Mouse (Mus musculus) embryonic facial prominence, embryonic 11.5 days (tissue): ENCODE measurements around the gene C9orf72. TPM values are rescaled to one million over a fixed set of nuclear protein-coding genes. Genes with fewer than 3 reads are reported as not detected.

Source experiments
- ATAC-seq: fragments of 200-750 bp; cut with Nextera tagmentation; replicated peaks from 2 replicates; pipeline ENCODE4 v1.8.0; 2017; ENCODE audit warnings: low read depth; ENCODE audit not compliant: insufficient number of reproducible peaks, low FRiP score, low TSS enrichment
- DNase-seq: peaks from one replicate; pipeline ENCODE4 v3.0.0-alpha.2; 2015; ENCODE audit warnings: low spot score
- H3K27ac ChIP-seq: fragments of 300-500 bp; sonication (generic); replicated peaks from 2 replicates; pipeline ENCODE4 v1.5.1; 2014; ENCODE audit warnings: mild to moderate bottlenecking, low read depth, low read length, control low read depth
- H3K27me3 ChIP-seq: fragments of 300-500 bp; sonication (generic); 2 replicates; pipeline ENCODE4 v1.6.1; 2014; ENCODE audit warnings: mild to moderate bottlenecking, low read length, moderate library complexity, mixed read lengths; ENCODE audit not compliant: control insufficient read depth, insufficient read depth
- H3K36me3 ChIP-seq: fragments of 300-500 bp; sonication (generic); replicated peaks from 2 replicates; pipeline ENCODE4 v1.6.1; 2014; ENCODE audit warnings: low read depth, mild to moderate bottlenecking, low read length, moderate library complexity, mixed read lengths; ENCODE audit not compliant: control insufficient read depth, insufficient read depth
- H3K4me1 ChIP-seq: fragments of 300-500 bp; sonication (generic); 2 replicates; pipeline ENCODE4 v1.6.1; 2014; ENCODE audit warnings: low read length, mixed read lengths; ENCODE audit not compliant: control insufficient read depth, insufficient read depth
- H3K4me2 ChIP-seq: fragments of 300-500 bp; sonication (generic); 2 replicates; pipeline ENCODE4 v1.6.1; 2014; ENCODE audit warnings: low read depth, mild to moderate bottlenecking, control low read depth, low read length, moderate library complexity
- H3K4me3 ChIP-seq: fragments of 300-500 bp; sonication (generic); 2 replicates; pipeline ENCODE4 v1.5.1; 2014; ENCODE audit warnings: low read depth, low read length, control low read depth
- H3K9ac ChIP-seq: fragments of 300-500 bp; sonication (generic); replicated peaks from 2 replicates; pipeline ENCODE4 v1.6.1; 2014; ENCODE audit warnings: mild to moderate bottlenecking, control low read depth, low read length
- H3K9me3 ChIP-seq: fragments of 300-500 bp; sonication (generic); replicated peaks from 2 replicates; pipeline ENCODE4 v1.6.1; 2016; ENCODE audit warnings: mild to moderate bottlenecking, low read length, inconsistent platforms, mixed read lengths; ENCODE audit not compliant: control insufficient read depth
- WGBS: fragments of 180-500 bp; shearing (Covaris S2); extraction: QIAGEN DNeasy Blood & Tissue Kit; methylation state at CpG from one replicate; pipeline ENCODE4 v1.1.7; 2014; 5-methylcytosine and 5-hydroxymethylcytosine counted together
- polyA plus RNA-seq: library from polyadenylated mRNA; unstranded; fragments of >200 nt; fragmentation: Nextera tagmentation; extraction: Ambion mirVana; gene quantifications from 2 replicates; pipeline ENCODE4 v1.2.1, GENCODE M21; 2014

The C9orf72 gene
- polyA plus RNA-seq, 1 experiment from 2014 or later, result 21.6 TPM

DNA sequence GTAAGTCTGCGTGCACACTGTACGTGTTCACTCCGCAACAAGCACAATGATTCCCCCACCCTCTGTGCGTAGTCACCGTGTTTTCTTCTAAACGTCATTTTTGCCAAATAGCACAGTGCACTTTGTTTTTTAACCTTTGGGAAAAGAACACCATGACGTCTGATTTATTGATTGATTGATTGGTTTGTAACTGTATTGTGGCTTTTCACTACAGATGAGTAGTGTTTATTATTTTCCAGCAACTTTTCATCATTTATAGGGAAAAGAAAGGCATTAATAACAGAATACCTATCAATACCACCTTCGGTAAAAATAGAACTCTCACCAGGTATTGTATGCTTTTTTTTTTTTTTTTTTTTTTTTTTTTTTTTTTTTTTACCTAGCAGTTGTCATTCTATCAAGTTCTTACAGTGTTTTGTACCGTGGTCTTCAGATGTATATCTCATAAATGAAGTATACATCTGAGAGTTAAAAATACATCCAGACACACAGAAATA is 569 bp upstream of the C9orf72 start:
- no peak overlapping the region for H3K27ac ChIP-seq
- WGBS, result 16% methylated on average over 9 of the region's 9 CpGs

DNA sequence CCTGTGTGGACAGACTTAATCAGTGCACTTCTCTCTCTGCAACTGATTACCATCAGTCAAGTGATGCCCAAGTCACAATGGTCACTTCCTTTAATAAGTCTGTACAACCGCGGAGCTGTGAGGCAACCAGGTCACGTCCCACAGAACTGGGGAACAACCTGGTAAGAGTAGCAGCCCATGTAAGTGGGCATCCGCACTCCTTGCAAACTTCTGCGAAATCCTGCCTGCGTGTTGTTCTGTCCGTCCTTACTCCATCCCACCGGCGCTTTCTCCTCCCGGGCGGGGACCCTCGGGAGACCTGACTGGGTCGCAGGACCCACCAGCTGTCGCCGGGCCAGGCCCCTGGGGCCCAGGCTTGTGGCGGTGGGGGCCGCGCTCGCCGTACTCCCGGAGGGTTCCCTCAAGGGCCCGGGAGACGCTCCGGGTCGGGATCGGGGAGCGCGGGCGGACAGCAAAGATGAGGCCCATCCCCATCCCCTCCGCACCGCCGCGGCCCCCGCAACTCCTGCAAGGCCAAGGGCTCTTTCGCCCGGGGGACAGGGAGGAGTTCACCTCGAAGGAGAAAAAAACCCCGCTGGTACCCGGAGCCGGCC is 738 bp downstream of the C9orf72 start:
- no peak overlapping the region for H3K27ac ChIP-seq
- WGBS, result under 1% methylated on average over 35 of the region's 40 CpGs
- no peaks in the 10 kb centered on the region for H3K4me1 ChIP-seq
- peak overlapping the region; percentile 84 for H3K4me2 ChIP-seq
- H3K36me3 ChIP-seq, result no peaks in the 10 kb centered on the region
- H3K9me3 ChIP-seq, result no peaks in the 10 kb centered on the region
- DNase-seq, result peak; percentile 46
- ATAC-seq, result peak; percentile 76
- peak overlapping the region; percentile 89 for H3K4me3 ChIP-seq
- H3K27me3 ChIP-seq, result no peaks in the 10 kb centered on the region
- H3K9ac ChIP-seq, result peak overlapping the region; percentile 80

More for the DNA sequence above, 569 bp upstream of the C9orf72 start:
- peak; percentile 11; the same call in 1 of the 2 replicates for ATAC-seq
- Histone ChIP-seq H3K27me3 (no peaks in the 10 kb centered on the region), H3K4me2 (peak overlapping the region; percentile 52), H3K9me3 (no peaks in the 10 kb centered on the region), H3K4me3 (peak overlapping the region; percentile 89), H3K4me1 (no peaks in the 10 kb centered on the region), H3K9ac (peak overlapping the region; percentile 37), H3K36me3 (no peaks in the 10 kb centered on the region)
- DNase-seq, result no peak

DNA sequence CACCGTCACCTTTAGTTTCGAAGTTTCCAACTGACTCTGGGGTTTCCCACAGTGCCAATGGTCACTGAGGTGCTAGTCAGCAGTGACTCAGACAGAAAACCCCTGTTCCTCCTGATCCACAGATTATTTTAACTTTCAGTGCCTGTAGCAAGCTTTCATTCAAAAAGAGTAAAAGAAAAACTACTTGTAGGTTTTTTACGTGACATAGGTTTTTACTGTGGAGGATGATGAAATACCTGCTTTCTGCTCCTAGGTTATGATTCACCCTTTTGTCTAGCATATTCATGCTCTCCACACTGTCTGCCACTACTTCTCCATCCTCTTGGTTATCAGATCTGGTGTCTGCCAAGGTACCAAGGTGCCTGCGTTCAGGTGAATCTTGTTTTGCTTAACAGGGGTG is 1.9 kb downstream of the C9orf72 start:
- 89% methylated on average over 4 of the region's 4 CpGs for WGBS
- no peak for DNase-seq
- no peaks in the 10 kb centered on the region for H3K9me3 ChIP-seq
- no peak overlapping the region for H3K27ac ChIP-seq
- H3K36me3 ChIP-seq, result no peaks in the 10 kb centered on the region
- H3K4me1 ChIP-seq, result no peaks in the 10 kb centered on the region
- no peak overlapping the region for H3K4me2 ChIP-seq
- ATAC-seq, result no peak
- no peak overlapping the region for H3K9ac ChIP-seq
- no peaks in the 10 kb centered on the region for H3K27me3 ChIP-seq
- no peak overlapping the region for H3K4me3 ChIP-seq

DNA sequence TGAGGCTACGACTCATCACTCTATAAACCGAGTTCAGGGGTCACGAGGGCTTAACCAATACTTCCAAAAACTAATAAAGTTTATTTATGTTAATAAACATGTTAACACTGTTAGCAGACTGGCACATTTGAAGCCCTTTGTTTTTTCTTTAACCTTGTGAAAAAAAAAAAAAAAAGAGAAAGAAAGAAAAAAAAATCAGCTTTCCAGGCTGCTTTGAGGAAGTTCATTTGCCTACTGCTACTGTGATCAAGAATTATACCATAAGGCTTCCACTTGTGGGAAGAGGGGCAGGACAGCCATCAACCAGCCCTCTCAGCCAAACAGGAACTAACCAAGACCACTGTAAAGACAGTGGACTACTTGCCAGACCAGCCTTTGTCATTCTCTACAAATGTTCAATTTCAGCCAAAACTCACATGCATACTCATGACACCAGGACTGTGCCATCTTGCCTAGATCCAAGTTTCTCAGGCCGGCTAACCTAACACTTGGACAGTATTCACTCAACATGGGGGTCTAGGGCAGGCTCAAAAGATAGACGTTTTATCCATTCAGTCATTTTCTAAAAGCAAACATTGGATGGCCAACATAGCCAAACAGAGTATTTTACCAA is 2.5 kb downstream of the C9orf72 start:
- 80% methylated on average over 5 of the region's 5 CpGs for WGBS

DNA sequence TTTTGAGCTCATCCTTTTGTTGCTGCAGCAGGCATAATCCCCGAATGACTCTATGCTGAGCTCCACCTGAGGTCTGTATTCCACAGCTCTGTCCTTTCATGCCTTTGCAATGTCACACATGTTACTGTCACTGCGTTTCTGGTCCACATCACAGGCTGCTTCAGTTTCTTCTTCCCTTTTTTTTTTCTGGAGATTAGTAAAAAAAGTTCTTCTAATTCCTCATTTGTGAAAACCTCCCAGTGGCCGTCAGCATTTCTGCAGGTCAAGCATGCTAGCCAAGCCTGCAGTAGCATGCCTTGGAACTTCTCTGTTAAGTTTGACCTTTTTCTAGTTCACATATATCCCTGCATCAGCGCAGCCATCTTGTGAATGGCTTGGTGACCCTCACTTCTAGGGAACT is 4.1 kb downstream of the C9orf72 start:
- no peak overlapping the region for H3K27ac ChIP-seq
- no peaks in the 10 kb centered on the region for H3K36me3 ChIP-seq
- H3K4me3 ChIP-seq, result no peak overlapping the region
- DNase-seq, result no peak
- no peaks in the 10 kb centered on the region for H3K9me3 ChIP-seq
- H3K4me1 ChIP-seq, result no peaks in the 10 kb centered on the region
- no peak for ATAC-seq
- H3K9ac ChIP-seq, result no peak overlapping the region
- H3K27me3 ChIP-seq, result no peaks in the 10 kb centered on the region
- H3K4me2 ChIP-seq, result no peak overlapping the region
- 48% methylated on average over 4 of the region's 4 CpGs for WGBS

More for the DNA sequence above, 2.5 kb downstream of the C9orf72 start:
- H3K9ac ChIP-seq, result no peak overlapping the region
- no peaks in the 10 kb centered on the region for H3K9me3 ChIP-seq
- H3K4me3 ChIP-seq, result no peak overlapping the region
- H3K4me2 ChIP-seq, result no peak overlapping the region
- H3K27me3 ChIP-seq, result no peaks in the 10 kb centered on the region
- H3K36me3 ChIP-seq, result no peaks in the 10 kb centered on the region
- no peaks in the 10 kb centered on the region for H3K4me1 ChIP-seq
- ATAC-seq, result no peak
- no peak overlapping the region for H3K27ac ChIP-seq
- no peak for DNase-seq

DNA sequence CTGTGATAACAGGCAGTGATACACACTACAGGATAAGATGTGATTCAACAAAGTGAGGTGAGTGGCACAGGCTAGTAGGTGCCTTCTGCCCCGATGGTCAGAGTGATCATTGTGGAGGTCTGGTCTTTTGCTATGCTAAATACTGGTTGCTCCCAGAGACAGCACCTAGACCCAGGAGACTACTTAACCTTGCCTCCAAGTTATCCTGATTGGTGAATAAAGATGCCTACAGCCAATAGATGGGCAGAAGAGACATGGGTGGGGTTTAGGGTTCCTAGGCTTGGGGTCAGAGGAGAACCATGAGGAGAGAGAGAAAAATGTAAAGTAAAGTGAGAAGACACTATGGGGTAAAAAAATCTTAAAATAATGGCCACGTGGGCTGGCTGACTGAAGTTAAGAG is 4.8 kb downstream of the C9orf72 start:
- 39% methylated on average over 2 of the region's 2 CpGs for WGBS

DNA sequence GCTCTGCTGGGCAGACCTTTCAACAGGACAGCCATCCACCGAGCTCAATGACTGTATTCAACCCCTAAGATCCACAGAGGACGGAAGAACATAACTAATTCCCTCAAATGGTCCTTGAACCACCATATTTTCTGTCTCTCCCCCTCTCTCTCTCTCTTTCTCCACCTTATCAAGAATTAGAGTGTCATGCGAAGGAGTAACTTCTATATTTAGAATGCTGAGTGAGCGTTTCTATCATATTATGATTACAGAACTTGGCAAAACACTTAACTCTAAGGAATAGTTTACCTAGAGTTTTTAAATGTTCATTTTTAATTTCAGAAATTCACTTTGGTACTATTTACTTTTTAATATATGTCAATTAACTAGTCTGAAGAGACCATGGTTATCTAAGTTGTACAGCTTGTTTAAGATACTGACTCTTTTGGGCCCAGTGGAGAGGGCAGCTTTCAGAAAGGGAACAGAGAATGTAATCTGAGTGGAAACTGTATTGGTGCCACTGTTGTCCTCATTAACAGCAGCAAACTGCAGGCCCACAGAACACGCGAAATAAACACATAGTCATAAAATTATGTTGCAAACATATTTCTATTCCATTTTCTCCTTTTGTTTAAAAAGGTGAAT is 5.8 kb downstream of the C9orf72 start:
- H3K9ac ChIP-seq, result no peak overlapping the region
- no peaks in the 10 kb centered on the region for H3K4me1 ChIP-seq
- H3K27me3 ChIP-seq, result no peaks in the 10 kb centered on the region
- no peak overlapping the region for H3K27ac ChIP-seq
- H3K4me3 ChIP-seq, result no peak overlapping the region
- no peaks in the 10 kb centered on the region for H3K36me3 ChIP-seq
- DNase-seq (no peak), ATAC-seq (no peak)
- H3K9me3 ChIP-seq, result no peaks in the 10 kb centered on the region
- WGBS, result 88% methylated on average over 6 of the region's 6 CpGs
- H3K4me2 ChIP-seq, result no peak overlapping the region

More for the DNA sequence above, 4.8 kb downstream of the C9orf72 start:
- no peak for DNase-seq
- H3K4me1 ChIP-seq, result no peaks in the 10 kb centered on the region
- no peak overlapping the region for H3K9ac ChIP-seq
- no peak overlapping the region for H3K27ac ChIP-seq
- H3K27me3 ChIP-seq, result no peaks in the 10 kb centered on the region
- ATAC-seq, result no peak
- no peaks in the 10 kb centered on the region for H3K36me3 ChIP-seq
- H3K4me3 ChIP-seq, result no peak overlapping the region
- H3K4me2 ChIP-seq, result no peak overlapping the region
- no peaks in the 10 kb centered on the region for H3K9me3 ChIP-seq

DNA sequence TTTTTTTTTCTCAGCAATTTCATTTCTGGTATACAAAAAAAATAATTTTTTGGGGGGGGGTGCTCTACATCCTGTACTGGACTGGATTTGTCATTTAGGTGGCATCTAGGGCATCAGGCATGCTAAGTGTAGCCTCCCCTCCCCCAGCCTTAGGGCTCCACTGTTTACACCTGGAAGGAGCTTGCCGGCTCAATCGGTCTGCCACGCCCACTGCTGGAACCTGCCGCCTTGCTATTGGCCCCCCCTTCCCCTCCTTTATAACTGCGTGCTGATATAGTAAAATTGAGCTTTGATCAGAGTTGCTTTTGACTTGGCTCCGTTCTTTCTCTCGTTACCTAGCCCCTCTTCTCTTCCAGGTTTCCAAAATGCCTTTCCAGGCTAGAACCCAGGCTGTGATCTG is 21.3 kb downstream of the C9orf72 start:
- ATAC-seq (no peak), DNase-seq (no peak)
- Histone ChIP-seq H3K4me1 (no peaks in the 10 kb centered on the region), H3K9ac (no peak overlapping the region), H3K9me3 (no peaks in the 10 kb centered on the region), H3K27ac (no peak overlapping the region), H3K4me3 (no peak overlapping the region), H3K27me3 (no peaks in the 10 kb centered on the region), H3K4me2 (no peak overlapping the region), H3K36me3 (no peaks in the 10 kb centered on the region)
- WGBS, result 66% methylated on average over 7 of the region's 7 CpGs
